Mouse (Mus musculus) midbrain, embryonic 10.5 days (tissue): ENCODE data around the gene Flywch2. TPM values are rescaled to one million over a fixed set of nuclear protein-coding genes. Genes with fewer than 3 reads are reported as not detected.

Experiments
- DNase-seq: peaks from one replicate; pipeline ENCODE4 v3.0.0-alpha.2; 2017; ENCODE audit warnings: low spot score
- H3K27ac ChIP-seq: fragments of 300-500 bp; sonication (generic); replicated peaks from 2 replicates; pipeline ENCODE4 v1.5.1; 2016; ENCODE audit warnings: mild to moderate bottlenecking
- H3K27me3 ChIP-seq: fragments of 300-500 bp; sonication (generic); 2 replicates; pipeline ENCODE4 v1.6.1; 2016; ENCODE audit warnings: low read depth, mild to moderate bottlenecking; ENCODE audit not compliant: poor library complexity, severe bottlenecking
- H3K36me3 ChIP-seq: fragments of 300-500 bp; sonication (generic); 2 replicates; pipeline ENCODE4 v1.6.1; 2016; ENCODE audit warnings: mild to moderate bottlenecking, moderate library complexity
- H3K4me1 ChIP-seq: fragments of 300-500 bp; sonication (generic); 2 replicates; pipeline ENCODE4 v1.6.1; 2016
- H3K4me3 ChIP-seq: fragments of 300-500 bp; sonication (generic); 2 replicates; pipeline ENCODE4 v1.5.1; 2016; ENCODE audit warnings: mild to moderate bottlenecking, moderate library complexity
- H3K9me3 ChIP-seq: fragments of 300-500 bp; sonication (generic); replicated peaks from 2 replicates; pipeline ENCODE4 v1.6.1; 2016; ENCODE audit warnings: mild to moderate bottlenecking
- WGBS: fragments of 180-500 bp; shearing (Covaris S2); methylation state at CpG from one replicate; pipeline ENCODE4 v1.1.7; 2016; 5-methylcytosine and 5-hydroxymethylcytosine counted together
- polyA plus RNA-seq: library from polyadenylated mRNA; unstranded; fragments of >200 nt; fragmentation: Nextera tagmentation; extraction: Ambion mirVana; gene quantifications from 2 replicates; pipeline ENCODE4 v1.2.1, GENCODE M21; 2016

Gene Flywch2
- polyA plus RNA-seq, 1 experiment from 2014 or later = 19.5 TPM

- 92% methylated on average over 9 of the region's 9 CpGs for WGBS
Measured at GRCm38 (mm10) chr17:23760231-23760630, 25.6 kb downstream of the Flywch2 start.

DNA sequence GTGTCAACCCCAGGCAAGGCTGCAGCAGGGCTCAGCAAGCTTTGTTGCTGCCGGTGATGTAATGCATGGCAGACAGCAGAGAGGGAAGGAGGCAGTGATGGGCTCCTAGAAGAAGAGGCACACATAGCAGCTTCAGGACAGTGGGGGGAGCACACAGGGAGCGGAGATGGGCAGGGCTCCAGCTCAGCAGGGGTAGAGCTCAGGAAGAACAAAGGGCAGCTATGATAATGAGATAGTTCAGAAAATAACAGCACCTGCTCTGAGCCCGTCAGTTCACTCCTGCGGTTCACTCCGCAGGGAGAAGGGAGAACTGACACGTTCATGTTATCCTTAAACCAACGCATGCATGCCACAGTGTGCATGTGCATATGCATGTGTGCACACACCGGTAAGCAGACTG is 27.1 kb downstream of the Flywch2 start:
- Histone ChIP-seq H3K27ac (no peak overlapping the region), H3K9me3 (no peaks in the 10 kb centered on the region; the same call in 1 of the 2 replicates), H3K4me1 (no peaks in the 10 kb centered on the region), H3K4me3 (no peak overlapping the region), H3K36me3 (peaks cover 100% of the 10 kb centered on the region), H3K27me3 (no peaks in the 10 kb centered on the region)
- 84% methylated on average over 8 of the region's 8 CpGs for WGBS
- no peak for DNase-seq

More at GRCm38 (mm10) chr17:23760231-23760630, 25.6 kb downstream of the Flywch2 start:
- no peak for DNase-seq
- Histone ChIP-seq H3K4me1 (no peaks in the 10 kb centered on the region), H3K27ac (no peak overlapping the region), H3K9me3 (no peaks in the 10 kb centered on the region; the same call in 1 of the 2 replicates), H3K4me3 (no peak overlapping the region), H3K27me3 (no peaks in the 10 kb centered on the region), H3K36me3 (peaks cover 91% of the 10 kb centered on the region)

GRCm38 (mm10) chr17:23757581-23757980 is 28.3 kb downstream of the Flywch2 start:
- no peak overlapping the region for H3K4me3 ChIP-seq
- H3K36me3 ChIP-seq = peaks cover 100% of the 10 kb centered on the region
- H3K27me3 ChIP-seq = no peaks in the 10 kb centered on the region
- DNase-seq = no peak
- H3K4me1 ChIP-seq = no peaks in the 10 kb centered on the region
- WGBS = 95% methylated on average over 9 of the region's 9 CpGs
- no peaks in the 10 kb centered on the region; the same call in 1 of the 2 replicates for H3K9me3 ChIP-seq
- no peak overlapping the region for H3K27ac ChIP-seq

DNA sequence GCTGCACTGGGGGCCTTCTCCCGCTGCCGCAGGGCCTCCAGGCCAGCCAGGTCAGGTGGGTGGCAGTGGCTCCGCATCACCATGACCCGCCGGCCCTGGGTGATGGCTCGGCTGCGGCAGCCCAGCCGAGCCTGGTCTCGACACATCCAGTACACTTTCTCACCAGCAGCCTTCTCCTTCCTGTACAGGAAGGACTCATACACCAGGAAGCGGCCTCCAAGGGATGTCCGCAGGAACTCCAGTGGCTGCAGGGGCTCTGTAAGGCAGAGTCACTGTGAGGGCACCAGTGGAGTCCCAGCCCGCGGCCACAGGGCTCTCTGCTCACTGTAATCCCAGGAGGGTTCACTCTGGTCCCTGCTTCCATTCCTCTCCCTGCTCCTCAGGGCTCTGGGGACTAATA is 30.2 kb downstream of the Flywch2 start:
- no peak for DNase-seq
- no peak overlapping the region for H3K4me3 ChIP-seq
- H3K36me3 ChIP-seq = peaks cover 99% of the 10 kb centered on the region
- no peaks in the 10 kb centered on the region for H3K4me1 ChIP-seq
- H3K27me3 ChIP-seq = no peaks in the 10 kb centered on the region
- no peaks in the 10 kb centered on the region; the same call in 1 of the 2 replicates for H3K9me3 ChIP-seq
- no peak overlapping the region for H3K27ac ChIP-seq
- 97% methylated on average over 13 of the region's 13 CpGs for WGBS

- WGBS = 84% methylated on average over 11 of the region's 11 CpGs
- Histone ChIP-seq H3K4me1 (peaks cover 22% of the 10 kb centered on the region), H3K9me3 (no peaks in the 10 kb centered on the region), H3K4me3 (0 out of 2 replicates have a peak overlapping the region, but pooled peaks have one; percentile 9), H3K27me3 (peaks cover 41% of the 10 kb centered on the region), H3K27ac (no peak overlapping the region), H3K36me3 (peaks cover 39% of the 10 kb centered on the region)
- no peak for DNase-seq
Measured at GRCm38 (mm10) chr17:23749400-23750191, 36.3 kb downstream of the Flywch2 start.

DNA sequence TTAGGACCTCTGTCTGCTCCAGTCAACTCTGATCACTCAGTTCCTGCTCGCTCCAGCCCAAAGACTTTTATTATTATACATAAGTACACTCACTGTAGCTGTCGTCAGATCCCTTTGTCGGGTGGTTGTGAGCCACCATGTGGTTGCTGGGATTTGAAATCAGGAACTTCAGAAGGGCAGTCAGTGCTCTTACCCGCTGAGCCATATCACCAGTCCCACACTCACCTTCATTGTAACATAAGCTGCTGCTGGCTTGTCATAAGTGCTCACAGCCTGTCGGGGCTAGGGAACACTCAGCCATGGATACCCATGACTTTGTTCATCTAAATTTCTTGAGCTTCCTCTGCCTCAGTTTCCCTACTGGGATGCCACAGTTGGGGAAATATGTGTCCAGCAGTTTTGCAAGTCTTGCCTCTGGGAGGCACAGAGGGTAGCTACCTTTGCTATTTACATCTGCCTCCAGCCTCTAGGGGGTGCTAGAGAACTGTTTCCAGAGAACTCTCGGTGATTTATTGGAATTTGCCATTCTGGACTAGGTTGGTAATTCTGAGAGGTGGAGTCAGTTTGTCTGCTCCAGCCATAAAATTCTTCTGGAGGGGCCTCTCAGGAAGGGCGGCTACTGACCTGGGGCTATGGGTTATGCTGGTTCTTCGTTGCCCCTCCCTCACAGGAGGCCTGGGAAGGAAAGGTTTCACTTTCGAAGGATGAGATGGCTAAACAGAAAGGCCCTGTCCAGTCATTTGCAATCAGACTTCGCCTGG is 37.1 kb downstream of the Flywch2 start:
- WGBS = 40% methylated on average over 10 of the region's 10 CpGs
- H3K27me3 ChIP-seq = peaks cover 49% of the 10 kb centered on the region
- H3K27ac ChIP-seq = no peak overlapping the region
- H3K36me3 ChIP-seq = peaks cover 31% of the 10 kb centered on the region
- peaks cover 29% of the 10 kb centered on the region for H3K4me1 ChIP-seq
- DNase-seq = peak; percentile 51
- H3K9me3 ChIP-seq = no peaks in the 10 kb centered on the region
- 0 out of 2 replicates have a peak overlapping the region, but pooled peaks have one; percentile 9 for H3K4me3 ChIP-seq

DNA sequence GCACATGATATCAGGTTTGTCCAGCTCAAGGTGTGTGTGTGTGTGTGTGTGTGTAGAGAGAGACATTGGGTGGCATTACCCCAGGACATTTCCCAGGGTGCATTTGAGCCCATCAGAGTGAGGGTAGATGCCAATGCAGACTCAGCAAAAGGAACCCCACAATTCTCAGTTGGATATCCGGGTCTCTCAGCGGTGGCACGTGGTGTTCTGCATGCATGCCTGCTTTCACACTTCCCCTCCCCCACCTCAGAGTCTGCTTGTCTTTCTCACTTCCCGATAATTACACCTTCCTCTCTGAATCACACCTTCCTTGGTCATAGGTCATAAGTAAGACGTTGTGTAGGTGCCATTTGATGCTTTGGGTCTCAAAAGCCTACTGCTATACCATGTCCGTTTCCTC is 37.9 kb downstream of the Flywch2 start:
- H3K36me3 ChIP-seq = peaks cover 23% of the 10 kb centered on the region
- 38% methylated on average over 6 of the region's 6 CpGs for WGBS
- DNase-seq = no peak
- no peak overlapping the region for H3K27ac ChIP-seq
- H3K4me1 ChIP-seq = peaks cover 32% of the 10 kb centered on the region
- no peaks in the 10 kb centered on the region for H3K9me3 ChIP-seq
- no peak overlapping the region for H3K4me3 ChIP-seq
- peaks cover 57% of the 10 kb centered on the region for H3K27me3 ChIP-seq

GRCm38 (mm10) chr17:23747471-23747870 is 38.4 kb downstream of the Flywch2 start:
- WGBS = 82% methylated on average over 3 of the region's 3 CpGs
- no peak for DNase-seq
- Histone ChIP-seq H3K9me3 (no peaks in the 10 kb centered on the region), H3K27ac (no peak overlapping the region), H3K36me3 (peaks cover 18% of the 10 kb centered on the region), H3K4me3 (no peak overlapping the region), H3K27me3 (peaks cover 63% of the 10 kb centered on the region), H3K4me1 (peaks cover 35% of the 10 kb centered on the region)

DNA sequence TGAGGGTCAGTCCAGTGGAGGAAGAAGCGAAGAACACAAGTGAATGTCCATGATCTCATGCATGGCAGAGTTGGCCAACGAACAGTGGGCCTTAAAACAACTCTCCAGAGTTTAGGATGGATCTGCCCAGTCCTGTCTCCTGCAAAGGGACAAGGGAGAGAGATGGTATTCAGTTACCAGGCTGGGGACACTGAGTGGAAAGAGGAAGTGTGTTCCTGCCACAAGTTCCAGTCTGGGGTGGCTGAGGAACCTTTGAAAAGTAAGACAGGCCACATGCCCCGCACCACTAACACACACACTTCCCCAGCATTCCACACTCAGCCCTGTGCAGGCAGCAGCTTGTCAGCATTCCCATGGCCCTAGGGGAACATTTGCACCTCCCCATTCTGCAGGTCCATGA is 39.1 kb downstream of the Flywch2 start:
- no peak overlapping the region for H3K27ac ChIP-seq
- no peaks in the 10 kb centered on the region for H3K9me3 ChIP-seq
- 76% methylated on average over 3 of the region's 3 CpGs for WGBS
- DNase-seq = no peak
- peaks cover 11% of the 10 kb centered on the region for H3K36me3 ChIP-seq
- no peak overlapping the region for H3K4me3 ChIP-seq
- H3K4me1 ChIP-seq = peaks cover 41% of the 10 kb centered on the region
- peaks cover 70% of the 10 kb centered on the region for H3K27me3 ChIP-seq

GRCm38 (mm10) chr17:23746311-23746710 is 39.6 kb downstream of the Flywch2 start:
- WGBS = 2% methylated on average over 12 of the region's 12 CpGs
- Histone ChIP-seq H3K4me3 (peak overlapping the region; percentile 52), H3K4me1 (peaks cover 41% of the 10 kb centered on the region), H3K27me3 (peaks cover 74% of the 10 kb centered on the region), H3K27ac (0 out of 2 replicates have a peak overlapping the region, but pooled peaks have one; percentile 49), H3K36me3 (peaks cover 6% of the 10 kb centered on the region), H3K9me3 (0 out of 2 replicates have a peak, but pooled peaks cover 1% of the 10 kb centered on the region)
- DNase-seq = peak; percentile 37

DNA sequence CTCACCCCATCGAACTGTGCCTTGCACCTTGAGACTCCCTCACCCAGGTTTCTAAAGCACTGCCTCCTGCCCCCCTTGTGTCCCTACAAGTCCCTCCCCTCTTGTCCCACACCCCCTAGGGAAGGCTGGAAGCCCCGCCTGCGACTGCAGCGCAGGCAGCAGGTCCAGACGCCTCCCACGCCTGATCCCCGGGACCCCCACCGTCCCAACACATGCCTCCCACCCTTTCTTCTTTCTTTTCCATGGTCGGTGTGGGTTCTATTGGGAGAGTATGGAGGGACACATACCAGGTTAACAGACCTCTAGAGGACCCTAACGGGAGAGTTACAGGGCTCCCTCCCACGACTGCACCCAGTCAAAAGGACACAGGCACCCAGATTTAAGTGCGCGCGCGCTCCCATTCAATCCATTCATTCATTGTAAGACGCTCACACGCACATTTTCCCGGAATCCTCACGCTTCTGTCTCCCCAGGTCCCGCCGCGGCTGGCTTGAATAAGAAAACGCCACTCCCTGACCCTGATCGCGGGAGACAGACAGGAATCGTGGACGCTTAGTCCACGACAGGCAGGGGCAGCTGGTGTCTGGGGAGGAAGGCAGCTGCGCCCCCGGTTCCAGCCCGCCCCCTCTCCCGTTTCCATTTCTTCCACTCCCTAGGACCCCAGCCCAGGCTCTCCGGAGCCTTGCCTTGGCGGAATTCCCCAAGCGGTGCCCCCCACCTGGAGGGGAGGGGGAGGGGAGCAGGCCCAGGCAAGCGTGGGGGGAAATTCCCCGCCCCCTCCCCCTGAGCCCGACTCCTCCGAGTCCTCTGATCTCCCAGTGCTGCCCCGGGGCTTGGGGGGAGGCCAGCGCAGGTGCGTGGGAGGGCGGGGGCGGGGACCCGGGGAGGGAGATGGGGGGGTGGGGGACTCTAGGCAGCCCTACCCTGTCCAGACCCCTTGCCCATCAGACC is 40.3 kb downstream of the Flywch2 start, which contains the start of gene Kremen2:
TSS of gene Kremen2 (minus strand) at position 533 of the 951 bp plus-strand sequence.
- DNase-seq = peak; percentile 33
- under 1% methylated on average over 43 of the region's 45 CpGs for WGBS
- H3K9me3 ChIP-seq = 0 out of 2 replicates have a peak, but pooled peaks cover 2% of the 10 kb centered on the region
- H3K27me3 ChIP-seq = peaks cover 82% of the 10 kb centered on the region
- peak within 1 kb of the TSS; percentile 52 for H3K4me3 ChIP-seq
- peaks cover under 1% of the 10 kb centered on the region; the same call in 1 of the 2 replicates for H3K36me3 ChIP-seq
- peaks cover 45% of the 10 kb centered on the region for H3K4me1 ChIP-seq
- H3K27ac ChIP-seq = 0 out of 2 replicates have a peak within 1 kb of the TSS, but pooled peaks have one; percentile 49

DNA sequence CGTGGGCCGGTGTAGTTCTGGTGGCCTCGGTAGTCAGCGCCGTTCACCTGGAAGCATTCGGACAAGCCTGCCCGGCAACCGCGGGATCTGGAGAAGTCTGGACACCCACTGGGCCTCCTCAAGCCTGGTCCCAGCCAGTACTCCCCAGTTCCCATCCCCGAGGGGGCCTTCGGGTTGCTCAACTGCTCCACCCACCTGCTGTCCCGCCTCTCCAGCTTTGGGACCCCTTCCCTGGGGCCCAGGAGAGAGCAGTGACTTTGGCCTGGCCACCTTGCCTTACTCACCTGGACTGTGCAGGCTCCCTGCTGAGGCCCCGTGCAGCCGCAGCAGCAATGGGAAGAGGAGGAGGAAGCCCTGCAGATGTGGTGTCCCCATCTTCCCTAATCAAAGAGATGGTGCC is 41.2 kb downstream of the Flywch2 start:
- DNase-seq = no peak
- H3K9me3 ChIP-seq = 0 out of 2 replicates have a peak, but pooled peaks cover 2% of the 10 kb centered on the region
- no peaks in the 10 kb centered on the region for H3K36me3 ChIP-seq
- H3K27me3 ChIP-seq = peaks cover 90% of the 10 kb centered on the region
- peaks cover 52% of the 10 kb centered on the region for H3K4me1 ChIP-seq
- no peak overlapping the region for H3K27ac ChIP-seq
- 3% methylated on average over 14 of the region's 14 CpGs for WGBS
- peak overlapping the region; percentile 52 for H3K4me3 ChIP-seq
